Mouse (Mus musculus) spleen, adult 10 weeks (tissue): ENCODE measurements around the gene Nfe2l2. TPM values are rescaled to one million over a fixed set of nuclear protein-coding genes. Genes with fewer than 3 reads are reported as not detected.

Source experiments
- polyA plus RNA-seq: library from polyadenylated mRNA; stranded (reverse); fragments of 350-450 nt; fragmentation: Illumina TruSeq; extraction: RNeasy Lipid Tissue Mini Kit (QIAGEN cat#74804); gene quantifications from one replicate; pipeline ENCODE4 v1.2.3, GENCODE M21; 2015; ENCODE audit warnings: low replicate concordance; ENCODE audit not compliant: insufficient read depth

The Nfe2l2 gene
- 89.1 TPM for polyA plus RNA-seq

DNA sequence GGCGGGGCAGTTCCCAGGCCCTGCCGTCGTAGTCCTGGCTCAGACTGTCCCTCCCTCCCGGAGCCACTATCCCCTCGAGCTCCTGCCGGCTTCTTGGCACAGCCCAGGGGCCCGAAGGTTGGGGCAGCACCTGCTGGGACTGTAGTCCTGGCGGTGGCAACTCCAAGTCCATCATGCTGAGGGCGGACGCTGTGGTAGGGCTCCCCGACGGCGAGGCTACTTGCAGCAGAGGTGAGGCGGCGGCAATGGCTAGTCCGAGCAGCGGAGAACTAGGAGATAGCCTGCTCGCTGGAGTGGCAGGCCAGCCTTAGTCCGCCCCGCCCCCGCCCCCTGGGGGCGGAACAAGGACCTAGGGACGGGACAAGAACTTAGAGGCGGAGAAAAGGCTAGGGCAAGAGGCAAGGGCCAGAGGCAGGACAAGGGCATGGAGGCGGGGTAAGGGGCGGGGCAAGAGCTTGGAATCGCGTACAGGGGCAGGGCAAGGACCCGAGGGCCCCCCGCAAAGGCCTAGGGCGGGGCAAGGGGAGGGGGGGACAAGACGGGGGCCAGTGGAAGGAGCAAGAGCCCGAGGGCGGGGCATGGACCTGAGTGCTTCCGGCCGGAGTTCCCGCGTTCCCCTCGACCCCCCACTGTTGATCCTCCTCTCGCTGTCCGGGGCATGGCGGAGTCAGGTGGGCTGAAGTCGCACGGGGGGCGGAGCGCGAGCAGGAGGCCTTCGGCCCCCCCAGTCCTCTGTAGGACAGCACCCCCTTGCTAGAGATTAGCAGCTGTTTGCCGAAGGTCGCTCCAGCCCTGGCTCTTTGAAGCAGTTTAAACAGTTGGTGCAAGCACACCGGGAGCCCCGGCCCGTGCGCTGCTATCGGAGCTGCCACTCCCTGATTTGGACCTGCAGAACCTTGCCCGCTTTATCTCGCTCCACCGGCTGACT lies at the start of gene Nfe2l2:
Gene Nfe2l2 (minus strand): TSS at position 408 of the 928 bp plus-strand sequence.

DNA sequence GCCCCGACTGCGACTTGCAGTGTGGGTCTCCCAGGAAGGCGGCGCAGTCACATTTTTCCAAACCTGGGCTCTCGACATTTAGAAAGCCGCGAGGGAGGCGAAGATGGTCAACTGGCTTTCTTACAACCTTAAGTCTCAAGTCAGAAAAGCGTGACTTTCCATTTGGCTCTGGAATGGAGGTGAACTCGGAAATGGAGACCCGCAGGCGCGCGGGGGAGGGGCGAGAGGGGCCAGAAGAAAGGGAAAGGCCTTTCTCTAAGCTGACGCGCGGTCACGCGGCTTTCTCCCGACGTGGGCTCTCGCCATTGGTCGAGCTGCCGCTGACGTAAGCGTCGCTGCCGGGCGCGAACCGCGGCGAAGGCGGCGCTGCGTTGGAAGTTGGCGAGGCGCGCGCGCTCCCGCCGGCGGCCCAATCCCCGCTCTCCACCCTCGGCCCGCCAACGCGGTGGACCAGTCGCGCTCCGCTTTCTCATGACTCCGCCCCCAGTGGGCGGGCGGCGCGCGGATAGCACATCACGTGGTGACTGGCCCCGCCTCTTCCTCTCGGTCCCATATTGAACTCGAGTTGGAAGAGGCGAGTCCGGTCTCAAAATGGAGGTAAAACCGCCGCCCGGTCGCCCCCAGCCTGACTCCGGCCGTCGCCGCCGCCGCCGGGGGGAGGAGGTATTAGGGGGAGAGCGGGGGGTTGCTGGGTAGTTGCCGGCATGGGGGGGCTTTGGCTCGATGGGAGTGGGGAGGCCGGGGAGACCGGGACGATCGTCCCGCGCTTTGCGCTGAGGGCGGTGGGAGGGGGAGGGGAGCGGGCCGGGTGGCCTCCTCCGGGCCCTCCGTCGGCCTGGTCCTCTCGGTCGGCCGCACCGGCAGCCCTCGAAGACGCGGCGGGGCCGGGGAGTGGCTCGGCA lies 45.5 kb downstream of the Nfe2l2 start, which contains the start of gene Hnrnpa3:
Gene Hnrnpa3 (plus strand): TSS at position 535 of the 902 bp plus-strand sequence.

Other genes starting within 250 kb of the Nfe2l2 start
- 1,339 TPM for gene Hnrnpa3, start 45.4 kb downstream of the Nfe2l2 start, polyA plus RNA-seq
- gene Agps, start 127.5 kb upstream of the Nfe2l2 start, polyA plus RNA-seq = 57.3 TPM
- gene Ttc30b, start 233.9 kb upstream of the Nfe2l2 start, polyA plus RNA-seq = 4.0 TPM